7 mouse cellular contexts compared by ENCODE assay signal in genomic region chr7:28436271-28436904, GRCm38 (mm10). TPM values are rescaled to one million over a fixed set of nuclear protein-coding genes. Genes with fewer than 3 reads are reported as not detected.
DNase-seq lines count a peak whose midpoint lies in the region; ATAC-seq lines count a peak whose summit lies in the region.

No protein-coding gene starts in this region.

- peak overlapping the region; percentile 88 for H3K4me3 ChIP-seq in intestine, embryonic 16.5 days (ENCODE audit: low read length)
- H3K4me3 ChIP-seq in midbrain, embryonic 11.5 days (ENCODE audit: low read depth, low read length): peak overlapping the region; percentile 92

- peak overlapping the region; percentile 57 for H3K27ac ChIP-seq in intestine, embryonic 16.5 days (ENCODE audit: low read length)
- H3K27ac ChIP-seq in midbrain, embryonic 11.5 days (ENCODE audit: low read depth, low read length): no peak overlapping the region

- under 1% methylated on average over 54 of the region's 64 CpGs for WGBS in intestine, embryonic 16.5 days
- 0% methylated on average over 54 of the region's 64 CpGs for whole genome bisulfite sequencing in midbrain, embryonic 11.5 days

- H3K27me3 ChIP-seq in intestine, embryonic 16.5 days (replicated peaks; ENCODE audit: control insufficient read depth, insufficient read depth, low read length): no peaks in the 10 kb centered on the region
- no peaks in the 10 kb centered on the region for H3K27me3 ChIP-seq in midbrain, embryonic 11.5 days (ENCODE audit: control insufficient read depth, insufficient read depth, low read length)

- H3K36me3 ChIP-seq in intestine, embryonic 16.5 days (ENCODE audit: control insufficient read depth, insufficient read depth, low read length): peaks cover 4% of the 10 kb centered on the region; the same call in 1 of the 2 replicates
- H3K36me3 ChIP-seq in midbrain, embryonic 11.5 days (ENCODE audit: control insufficient read depth, insufficient read depth, low read length): no peaks in the 10 kb centered on the region

- H3K4me2 ChIP-seq in intestine, embryonic 16.5 days (ENCODE audit: low read depth, low read length): peak overlapping the region; percentile 50
- H3K4me2 ChIP-seq in midbrain, embryonic 11.5 days: peak overlapping the region; percentile 83

- DNase-seq in adrenal gland, adult 8-10 months: peak; percentile 100
- DNase-seq in embryo, embryonic 9.5 days (ENCODE audit: extremely low spot score): peak; percentile 100
- peak; percentile 99 to 100 for DNase-seq in gastrocnemius, postnatal 4 days (ENCODE audit: low spot score in 2 of 2)
- peak; percentile 99 to 100 for DNase-seq in left cerebral cortex, postnatal 36 days (ENCODE audit: low spot score in 2 of 2)
- DNase-seq in midbrain, embryonic 11.5 days (ENCODE audit: low spot score, missing footprints): peak; percentile 100
- peak; percentile 100 for DNase-seq in skeletal muscle tissue, adult 2 months (ENCODE audit: low read depth, low spot score)

- intact Hi-C loops in left cerebral cortex, postnatal 36 days (cut with DNase I): loop anchor here (1.0 to 2.0 kb wide), 2 partner anchors 162 to 290 kb away; partner anchors contain the start of genes Pak4 and Samd4b

- peak overlapping the region; percentile 95 for H3K9ac ChIP-seq in intestine, embryonic 16.5 days (ENCODE audit: low read depth, low read length)
- H3K9ac ChIP-seq in midbrain, embryonic 11.5 days (ENCODE audit: low read length): peak overlapping the region; percentile 94

- ATAC-seq in intestine, embryonic 16.5 days: peak; percentile 99
- peak; percentile 99 for ATAC-seq in midbrain, embryonic 11.5 days (ENCODE audit: low FRiP score)

- no peaks in the 10 kb centered on the region for H3K9me3 ChIP-seq in intestine, embryonic 16.5 days (ENCODE audit: control insufficient read depth, low read length)
- no peaks in the 10 kb centered on the region for H3K9me3 ChIP-seq in midbrain, embryonic 11.5 days (ENCODE audit: control insufficient read depth, low read length)

- H3K4me1 ChIP-seq in intestine, embryonic 16.5 days (ENCODE audit: control insufficient read depth, insufficient read depth, low read length): peaks cover 17% of the 10 kb centered on the region
- H3K4me1 ChIP-seq in midbrain, embryonic 11.5 days (ENCODE audit: control insufficient read depth, insufficient read depth, low read length): peaks cover 17% of the 10 kb centered on the region

RNA-seq across cellular contexts. Expression of gene Gmfg, which starts 0.9 kb away (rescaled TPM):
- total RNA-seq in adrenal gland, adult 8-10 months (2022): 10 to 100 TPM in 2 of 4 experiments, 1 to 10 TPM in 2; 7.5 to 13.5 (median 11.3) TPM
- total RNA-seq in gastrocnemius, postnatal 4 days (2021): 10 to 100 TPM; 16.1 to 16.2 TPM
- polyA plus RNA-seq in intestine, embryonic 16.5 days (2015; fragmentation: Nextera tagmentation; extraction: Ambion mirVana): 17.8 and 19.4 TPM in 2 replicates
- total RNA-seq in left cerebral cortex, postnatal 36 days (2021): 1 to 10 TPM; 1.3 to 2.0 TPM
- polyA plus RNA-seq in midbrain, embryonic 11.5 days (2014; fragmentation: Nextera tagmentation; extraction: Ambion mirVana): 6.3 and 7.5 TPM in 2 replicates

RNA-seq across cellular contexts. Expression of gene Lrfn1, which starts 15.4 kb away (rescaled TPM):
- total RNA-seq in adrenal gland, adult 8-10 months (2022): 10 to 100 TPM; 19.3 to 27.7 (median 24.5) TPM
- 1 to 10 TPM; 3.3 to 3.6 TPM for total RNA-seq in gastrocnemius, postnatal 4 days (2021)
- 1.1 and 1.3 TPM in 2 replicates for polyA plus RNA-seq in intestine, embryonic 16.5 days (2015; fragmentation: Nextera tagmentation; extraction: Ambion mirVana)
- 10 to 100 TPM; 85.9 to 93.8 TPM for total RNA-seq in left cerebral cortex, postnatal 36 days (2021)
- polyA plus RNA-seq in midbrain, embryonic 11.5 days (2014; fragmentation: Nextera tagmentation; extraction: Ambion mirVana): 4.5 and 5.0 TPM in 2 replicates

RNA-seq across cellular contexts. Expression of gene Paf1, which starts 43.6 kb away (rescaled TPM):
- total RNA-seq in adrenal gland, adult 8-10 months (2022): 100 to 1,000 TPM in 1 of 4 experiments, 10 to 100 TPM in 3; 61.6 to 102 (median 87.9) TPM
- total RNA-seq in gastrocnemius, postnatal 4 days (2021): 10 to 100 TPM; 41.2 to 55.6 TPM
- polyA plus RNA-seq in intestine, embryonic 16.5 days (2015; fragmentation: Nextera tagmentation; extraction: Ambion mirVana): 69.2 and 78.7 TPM in 2 replicates
- 10 to 100 TPM; 59.0 to 72.1 TPM for total RNA-seq in left cerebral cortex, postnatal 36 days (2021)
- polyA plus RNA-seq in midbrain, embryonic 11.5 days (2014; fragmentation: Nextera tagmentation; extraction: Ambion mirVana): 72.8 and 83.8 TPM in 2 replicates

RNA-seq across cellular contexts. Expression of gene Med29, which starts 43.9 kb away (rescaled TPM):
- total RNA-seq in adrenal gland, adult 8-10 months (2022): 10 to 100 TPM; 24.5 to 44.1 (median 29.5) TPM
- 10 to 100 TPM; 23.7 to 25.1 TPM for total RNA-seq in gastrocnemius, postnatal 4 days (2021)
- 52.6 and 53.9 TPM in 2 replicates for polyA plus RNA-seq in intestine, embryonic 16.5 days (2015; fragmentation: Nextera tagmentation; extraction: Ambion mirVana)
- 10 to 100 TPM; 17.9 to 21.3 TPM for total RNA-seq in left cerebral cortex, postnatal 36 days (2021)
- 44.4 and 50.5 TPM in 2 replicates for polyA plus RNA-seq in midbrain, embryonic 11.5 days (2014; fragmentation: Nextera tagmentation; extraction: Ambion mirVana)

RNA-seq across cellular contexts. Expression of gene Zfp36, which starts 56.3 kb away (rescaled TPM):
- 10 to 100 TPM; 12.8 to 33.6 (median 21.5) TPM for total RNA-seq in adrenal gland, adult 8-10 months (2022)
- 1 to 10 TPM; 8.5 to 9.9 TPM for total RNA-seq in gastrocnemius, postnatal 4 days (2021)
- 37.3 and 43.6 TPM in 2 replicates for polyA plus RNA-seq in intestine, embryonic 16.5 days (2015; fragmentation: Nextera tagmentation; extraction: Ambion mirVana)
- 1 to 10 TPM; 2.6 to 3.3 TPM for total RNA-seq in left cerebral cortex, postnatal 36 days (2021)
- polyA plus RNA-seq in midbrain, embryonic 11.5 days (2014; fragmentation: Nextera tagmentation; extraction: Ambion mirVana): 3.3 and 3.5 TPM in 2 replicates

Comparison
In these comparisons a context has a peak if more than half of its experiments do, and no peak if none do; other contexts are left out.
1. RNA of gene Lrfn1, which starts 15.4 kb away (total RNA-seq): 85.9 to 93.8 TPM in left cerebral cortex, postnatal 36 days and 19.3 to 27.7 TPM in adrenal gland, adult 8-10 months; 3.3 to 3.6 TPM in gastrocnemius, postnatal 4 days; every median in the first group is over 4 times any median in the second.
2. Peak in every context shown above with its lines, with median percentiles within 50 percentile points of each other: DNase-seq.